Mouse (Mus musculus) thymus, postnatal 4 days (tissue): ENCODE measurements around the gene Kcnk2.

Source experiments
- DNase-seq: peaks from one replicate; pipeline ENCODE4 v3.0.0; 2021

The Kcnk2 gene

DNA sequence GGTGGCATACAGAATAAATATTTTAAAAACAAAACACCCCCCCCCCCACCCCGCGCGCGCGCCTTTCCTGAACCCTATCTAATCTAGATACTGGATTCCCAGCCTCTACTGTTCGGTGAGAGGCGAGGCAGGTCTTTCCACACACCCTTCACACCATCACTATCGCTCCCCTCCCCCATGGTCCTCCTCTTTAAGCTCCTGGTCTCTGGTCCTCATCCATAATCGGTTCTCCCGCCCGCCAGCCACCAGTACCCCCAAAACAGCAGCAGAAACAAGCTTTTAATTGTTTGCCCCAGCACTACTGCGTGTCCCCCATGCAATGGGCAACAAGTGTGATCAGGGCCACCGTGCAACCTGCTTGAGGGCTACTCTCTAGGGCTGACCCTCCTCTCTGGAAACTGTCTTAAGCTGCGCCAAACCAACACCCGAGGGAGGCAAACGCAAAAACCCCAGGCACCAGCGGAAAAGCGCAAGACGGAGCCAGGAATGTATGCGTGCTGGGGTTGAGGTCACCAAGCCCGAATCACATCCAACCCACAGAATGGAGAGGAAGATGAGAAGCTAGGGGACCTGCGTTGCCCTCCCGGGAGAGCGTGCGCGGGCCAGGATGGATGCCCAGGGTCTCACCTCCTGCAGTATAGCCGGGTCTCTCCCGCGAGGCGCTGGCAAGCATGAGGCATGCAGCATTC is 59.5 kb downstream of the Kcnk2 start:
- no peak for DNase-seq

DNA sequence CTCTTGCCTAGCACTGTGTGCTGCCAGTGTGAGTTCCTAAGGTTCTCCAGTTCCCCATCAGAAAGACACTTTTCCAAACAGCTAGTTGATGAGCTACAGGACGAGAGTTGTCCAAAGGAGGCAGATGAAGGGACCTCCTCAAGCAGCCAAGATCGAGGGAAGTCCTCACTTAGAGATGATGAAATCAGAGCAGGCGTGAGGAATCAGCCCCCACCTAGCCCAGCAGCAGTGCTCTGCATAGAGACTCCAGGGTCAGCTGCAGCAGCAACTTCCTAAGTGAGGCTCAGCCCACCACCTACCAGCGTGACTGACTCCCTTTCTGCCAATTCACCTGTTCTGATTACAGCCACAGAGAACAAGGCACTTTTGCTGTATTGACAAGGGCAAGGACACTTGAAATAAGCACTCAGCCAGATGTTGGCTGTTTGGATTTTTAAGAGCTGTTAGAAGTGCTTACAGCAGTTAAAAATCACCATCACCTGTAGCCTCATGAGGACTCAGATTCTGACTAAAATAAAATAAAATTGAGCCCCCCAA is 60.6 kb downstream of the Kcnk2 start:
- no peak for DNase-seq

DNA sequence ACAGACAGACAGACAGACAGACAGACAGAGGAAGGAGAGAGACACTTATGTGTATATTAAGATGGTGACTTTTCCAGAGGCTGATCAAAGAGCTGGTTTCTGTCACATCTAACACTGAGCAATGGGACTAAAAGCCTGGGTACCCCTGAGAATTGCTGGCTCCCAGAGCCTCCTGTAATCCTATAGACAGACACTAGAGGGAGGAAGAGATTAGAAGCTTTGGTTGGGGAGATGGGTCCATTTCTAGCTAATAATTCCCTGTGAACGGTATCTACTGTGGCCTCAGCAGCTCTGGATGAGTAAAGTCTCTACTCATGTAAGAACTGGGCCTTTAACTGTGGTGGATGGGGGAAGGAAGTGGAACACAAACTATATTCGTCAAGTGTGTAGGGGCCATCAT is 86.2 kb downstream of the Kcnk2 start:
- no peak for DNase-seq

DNA sequence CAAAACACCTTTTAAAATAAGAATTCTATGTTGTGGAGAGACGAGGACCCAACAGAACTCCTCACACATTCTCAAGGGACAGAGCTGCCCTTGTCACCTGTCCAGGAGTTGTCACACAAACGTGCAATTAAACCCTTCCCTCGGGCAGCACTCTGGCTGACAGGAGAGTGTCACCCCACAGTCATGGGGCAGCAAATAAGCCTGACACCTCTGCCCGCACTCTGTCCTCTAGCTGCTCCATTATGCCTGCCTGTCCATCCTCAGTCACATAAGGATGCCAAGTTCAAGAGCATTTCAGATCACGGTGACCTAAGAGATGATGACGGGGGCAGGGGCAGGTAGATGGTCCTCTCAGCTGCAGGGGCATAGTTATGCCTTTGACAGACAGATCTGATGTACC is 87.6 kb downstream of the Kcnk2 start:
- no peak for DNase-seq

DNA sequence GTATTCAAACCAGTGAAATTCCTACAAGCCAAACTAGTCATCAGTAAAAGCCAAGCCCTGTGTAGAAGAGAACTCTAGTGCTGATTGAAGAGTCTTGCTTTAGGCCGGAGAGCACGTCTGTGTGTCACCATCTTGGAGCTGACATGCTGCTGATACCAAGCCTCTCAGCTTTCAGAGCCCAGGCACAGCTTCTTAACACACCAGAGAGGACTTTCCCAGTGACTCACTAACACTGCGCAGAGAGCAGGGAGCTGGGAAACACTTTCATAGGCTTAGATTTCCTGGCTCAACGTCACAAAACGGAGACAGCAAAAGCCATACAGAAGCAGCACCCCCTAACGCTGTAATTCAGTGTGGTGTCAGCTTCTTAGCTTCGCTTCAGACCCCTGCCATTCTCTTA is 88.3 kb downstream of the Kcnk2 start:
- no peak for DNase-seq

DNA sequence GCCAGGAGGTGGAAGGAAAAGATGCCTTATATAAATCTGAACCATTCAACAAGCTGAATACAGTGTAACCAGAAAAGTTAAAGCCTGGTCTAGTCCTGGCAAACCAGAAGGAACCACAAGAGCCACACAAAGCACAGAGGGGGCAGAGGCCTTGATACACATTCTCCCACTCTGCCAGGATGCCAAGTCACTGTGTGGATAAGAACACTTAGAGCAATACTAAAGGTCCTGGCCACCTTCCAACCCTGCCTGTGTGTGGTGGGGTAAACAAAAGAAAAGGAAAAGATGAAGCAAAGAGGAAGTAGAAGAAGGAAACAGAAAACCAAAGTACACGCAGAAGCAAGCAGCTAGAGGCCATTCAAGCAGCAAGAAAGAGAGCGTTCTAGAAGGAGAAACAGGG is 91.9 kb downstream of the Kcnk2 start:
- no peak for DNase-seq

DNA sequence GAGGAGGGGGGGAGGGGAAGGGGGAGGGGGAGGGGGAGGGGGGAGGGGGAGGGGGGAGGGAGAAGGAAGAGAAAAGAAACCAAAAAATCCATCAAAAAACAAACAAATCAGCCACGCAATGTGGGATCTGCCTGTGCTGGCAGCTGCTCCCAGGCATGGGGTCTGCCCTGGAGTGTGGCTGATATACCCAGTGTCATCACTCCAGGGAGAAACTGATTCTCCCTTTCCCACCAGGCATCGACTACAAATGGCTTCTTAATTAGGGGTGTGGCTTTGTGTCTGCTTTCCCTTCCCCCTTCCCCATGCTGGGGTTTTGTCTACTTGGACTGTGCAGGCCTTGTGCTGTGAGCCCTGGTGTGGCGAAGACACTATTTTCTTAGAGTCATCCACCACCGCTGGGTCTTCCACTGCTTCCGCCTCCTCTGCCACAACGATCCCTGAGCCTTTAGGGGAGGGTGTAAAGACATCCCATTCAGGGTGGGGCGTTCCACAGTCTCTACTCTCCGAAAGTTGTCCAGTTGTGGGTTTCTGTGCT is 97.0 kb downstream of the Kcnk2 start:
- DNase-seq, result no peak

DNA sequence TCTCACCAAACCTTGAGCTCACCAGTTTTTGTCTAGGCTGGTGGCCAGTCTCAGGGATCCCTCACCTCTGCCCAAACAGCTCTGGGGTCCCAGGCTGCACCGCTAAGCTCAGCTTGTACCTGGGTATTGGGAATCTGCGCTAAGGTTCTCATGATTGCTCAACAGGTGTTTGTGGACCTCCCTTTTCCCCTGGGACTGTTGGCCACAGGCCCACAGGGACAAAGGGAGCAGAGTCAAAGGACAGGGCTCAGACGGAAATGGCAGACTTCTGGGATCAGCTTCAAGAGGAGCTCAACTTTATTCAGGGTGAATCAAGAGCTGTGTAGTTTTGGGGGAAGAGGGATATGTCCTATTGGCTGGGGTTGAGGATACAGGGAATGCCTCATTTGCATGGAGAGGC is 99.1 kb downstream of the Kcnk2 start:
- DNase-seq, result no peak

DNA sequence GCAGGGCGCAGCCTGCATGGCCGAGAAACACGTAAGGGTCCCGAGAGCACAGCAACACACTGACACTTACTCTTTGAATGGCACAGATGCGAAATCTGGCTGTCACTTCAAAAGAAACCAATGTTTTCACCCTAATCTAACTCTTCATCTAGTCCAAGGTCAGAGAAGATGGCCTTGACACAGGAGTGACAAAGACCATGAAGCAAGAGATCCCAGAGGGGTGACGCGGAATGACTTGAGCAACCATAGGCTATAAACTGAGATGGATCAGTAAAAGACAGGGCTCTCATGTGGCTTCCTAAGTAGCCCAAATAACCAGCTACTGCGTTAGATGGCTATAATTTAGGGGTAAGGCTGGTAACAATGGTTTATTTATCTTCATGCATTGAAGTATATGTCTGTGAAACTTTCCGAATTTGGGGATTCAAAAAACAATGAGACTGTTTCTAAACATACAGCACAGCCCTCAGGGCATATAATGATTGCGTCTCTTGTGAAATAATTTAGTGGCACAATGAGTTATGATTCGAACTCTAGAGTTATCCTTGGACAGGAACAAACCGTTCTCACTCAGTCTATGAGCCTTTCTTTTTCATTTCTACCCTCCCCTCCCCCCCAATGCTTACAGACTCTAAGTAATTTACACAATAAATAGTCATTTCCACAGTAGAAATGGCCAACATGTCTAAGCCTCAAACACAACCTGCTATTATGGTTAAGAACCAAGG is 108.2 kb downstream of the Kcnk2 start:
- no peak for DNase-seq

DNA sequence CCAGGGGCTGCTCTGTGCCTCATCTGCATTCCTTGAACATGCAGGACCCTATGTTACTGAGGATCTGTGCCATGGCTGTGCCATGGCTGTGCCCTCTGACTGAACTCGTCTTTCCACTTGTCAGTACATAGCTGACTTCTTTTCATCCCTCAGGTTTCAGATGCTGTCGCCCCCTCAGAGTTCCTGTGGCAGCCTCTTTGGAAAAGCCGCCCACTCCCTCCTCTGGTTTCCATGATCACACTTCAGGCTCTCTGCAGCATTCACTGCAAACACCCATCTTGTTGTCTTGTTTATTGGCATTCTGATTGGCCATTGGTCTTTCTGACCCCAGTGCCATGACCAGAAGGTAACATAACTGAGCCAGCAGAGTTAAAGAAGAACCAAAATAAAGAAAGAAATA is 111.2 kb downstream of the Kcnk2 start:
- DNase-seq, result no peak

DNA sequence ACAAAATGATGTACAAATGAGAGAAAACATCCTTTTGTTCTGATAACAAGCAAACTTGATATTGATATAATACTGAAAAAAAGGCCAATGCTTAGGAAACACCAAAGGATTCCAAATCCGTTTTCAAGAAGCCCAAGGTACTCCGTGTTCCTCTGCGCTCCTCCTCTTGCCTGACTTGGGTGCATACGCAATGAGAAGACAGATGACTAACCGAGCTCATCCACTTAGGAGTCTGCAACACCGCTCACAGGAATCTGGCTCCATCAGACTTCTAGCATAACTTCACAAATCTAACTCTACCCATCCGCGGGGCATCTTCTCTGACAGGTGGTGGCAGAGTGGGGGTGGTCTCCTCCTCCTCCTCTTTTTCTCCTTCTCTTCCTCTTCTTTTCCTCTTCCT is 113.1 kb downstream of the Kcnk2 start:
- DNase-seq, result no peak

DNA sequence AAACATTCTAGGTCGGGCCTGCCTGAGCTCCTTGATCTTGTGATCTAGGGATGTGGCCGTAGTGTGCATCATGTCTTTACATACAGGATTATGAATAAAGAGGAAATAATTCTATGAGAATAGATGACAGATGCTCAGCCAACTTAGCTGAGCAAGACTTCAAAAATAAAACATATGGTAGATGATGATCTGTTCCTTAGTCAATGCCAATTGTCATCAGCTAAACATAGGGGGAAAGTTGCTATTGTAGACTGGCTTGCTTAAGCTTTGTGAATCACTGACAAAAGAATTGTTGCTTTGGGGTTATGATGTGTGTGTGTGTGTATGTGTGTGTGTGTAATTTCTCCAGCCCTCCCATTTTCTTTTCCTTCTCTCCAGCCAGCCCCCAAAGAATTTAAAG is 129.8 kb downstream of the Kcnk2 start:
- DNase-seq, result no peak

DNA sequence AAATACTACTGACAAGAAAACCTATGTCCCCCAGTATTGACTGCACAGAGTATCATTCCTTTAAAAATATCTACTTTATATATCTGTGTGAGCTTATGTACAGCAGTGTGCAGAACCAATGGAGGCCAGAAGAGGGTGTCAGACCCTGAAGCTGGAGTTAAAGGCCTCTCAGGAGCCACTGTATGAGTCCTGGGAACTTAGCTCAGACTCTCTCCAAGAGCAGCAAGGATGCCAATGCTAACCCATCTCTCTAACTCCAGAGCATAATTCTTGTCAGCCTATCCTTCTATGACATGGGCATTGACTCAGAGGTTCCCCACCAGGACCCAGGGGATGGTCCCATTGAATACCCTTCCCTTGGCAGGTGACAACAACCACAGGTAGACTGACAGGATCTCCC is 148.4 kb downstream of the Kcnk2 start:
- no peak for DNase-seq

DNA sequence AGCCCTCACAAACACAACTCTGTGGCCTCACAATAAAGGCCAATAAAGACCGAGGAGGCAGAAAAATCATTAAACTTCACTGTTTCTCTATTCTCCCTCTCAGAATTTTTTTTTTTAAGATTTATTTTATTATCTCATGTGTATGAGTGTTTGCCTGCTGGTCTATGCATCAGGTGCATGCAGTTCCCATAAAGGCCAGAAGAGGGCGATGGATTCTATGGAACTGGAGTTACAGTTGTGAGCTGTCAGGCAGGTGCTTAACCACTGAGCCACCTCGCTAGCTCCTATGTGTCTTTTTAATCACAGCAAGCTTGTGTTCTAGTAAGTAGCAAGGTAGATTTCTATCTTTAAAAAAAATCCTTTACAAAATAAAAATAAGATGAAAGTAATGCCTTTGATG is 148.9 kb downstream of the Kcnk2 start:
- peak; percentile 62 for DNase-seq

DNA sequence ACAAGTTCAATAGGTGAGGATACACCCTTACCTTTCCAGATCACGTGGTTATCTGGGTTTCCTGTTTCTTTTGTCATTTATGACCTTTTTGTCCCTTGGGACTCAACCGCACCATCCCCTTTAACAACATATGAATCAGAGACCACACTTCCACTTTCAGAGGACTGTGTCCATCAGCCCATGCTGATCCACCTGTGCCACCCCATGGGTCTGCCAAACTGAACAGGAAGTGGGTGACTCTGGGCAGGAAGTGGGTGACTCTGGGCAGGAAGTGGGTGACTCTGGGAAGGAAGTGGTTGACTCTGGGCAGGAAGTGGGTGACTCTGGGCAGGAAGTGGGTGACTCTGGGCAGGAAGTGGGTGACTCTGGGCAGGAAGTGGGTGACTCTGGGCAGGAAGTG is 158.9 kb downstream of the Kcnk2 start:
- DNase-seq, result peak; percentile 12

DNA sequence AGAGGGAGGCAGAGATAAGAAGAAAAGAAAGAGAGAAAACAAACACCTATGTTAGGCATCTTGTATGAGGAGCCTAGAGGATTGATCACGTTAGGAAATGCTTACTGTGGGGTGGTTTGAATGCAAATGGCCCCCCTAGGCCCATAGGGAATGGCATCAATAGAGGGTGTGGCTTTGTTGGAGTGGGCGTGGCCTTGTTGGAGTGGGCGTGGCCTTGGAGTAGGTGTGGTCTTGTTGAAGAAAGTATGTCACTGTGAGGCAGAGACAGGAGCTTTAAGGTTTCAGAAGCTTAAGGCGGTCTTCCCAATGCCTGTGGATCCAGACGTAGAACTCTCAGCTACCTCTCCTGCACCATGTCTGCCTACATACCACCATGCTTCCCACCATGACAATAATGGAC is 166.8 kb downstream of the Kcnk2 start:
- no peak for DNase-seq

DNA sequence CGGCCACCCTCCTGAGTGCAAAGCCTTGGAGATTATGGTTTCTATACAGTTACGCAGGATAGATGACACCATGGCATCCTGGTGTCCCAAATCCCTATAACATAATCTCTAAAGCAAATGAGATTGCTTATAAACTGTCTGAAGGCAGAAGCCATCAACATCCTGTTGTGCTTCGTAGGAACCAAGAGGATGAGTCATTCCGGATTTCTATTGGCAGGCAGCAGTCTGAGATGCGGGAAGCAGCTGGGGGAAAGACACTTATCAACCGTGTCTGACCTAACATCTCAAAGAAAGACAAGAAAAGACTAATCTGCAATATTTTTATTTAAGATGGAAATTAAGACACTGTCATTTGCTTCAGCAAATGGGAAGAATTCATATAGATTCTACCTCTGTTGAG is 169.2 kb downstream of the Kcnk2 start:
- DNase-seq, result no peak

DNA sequence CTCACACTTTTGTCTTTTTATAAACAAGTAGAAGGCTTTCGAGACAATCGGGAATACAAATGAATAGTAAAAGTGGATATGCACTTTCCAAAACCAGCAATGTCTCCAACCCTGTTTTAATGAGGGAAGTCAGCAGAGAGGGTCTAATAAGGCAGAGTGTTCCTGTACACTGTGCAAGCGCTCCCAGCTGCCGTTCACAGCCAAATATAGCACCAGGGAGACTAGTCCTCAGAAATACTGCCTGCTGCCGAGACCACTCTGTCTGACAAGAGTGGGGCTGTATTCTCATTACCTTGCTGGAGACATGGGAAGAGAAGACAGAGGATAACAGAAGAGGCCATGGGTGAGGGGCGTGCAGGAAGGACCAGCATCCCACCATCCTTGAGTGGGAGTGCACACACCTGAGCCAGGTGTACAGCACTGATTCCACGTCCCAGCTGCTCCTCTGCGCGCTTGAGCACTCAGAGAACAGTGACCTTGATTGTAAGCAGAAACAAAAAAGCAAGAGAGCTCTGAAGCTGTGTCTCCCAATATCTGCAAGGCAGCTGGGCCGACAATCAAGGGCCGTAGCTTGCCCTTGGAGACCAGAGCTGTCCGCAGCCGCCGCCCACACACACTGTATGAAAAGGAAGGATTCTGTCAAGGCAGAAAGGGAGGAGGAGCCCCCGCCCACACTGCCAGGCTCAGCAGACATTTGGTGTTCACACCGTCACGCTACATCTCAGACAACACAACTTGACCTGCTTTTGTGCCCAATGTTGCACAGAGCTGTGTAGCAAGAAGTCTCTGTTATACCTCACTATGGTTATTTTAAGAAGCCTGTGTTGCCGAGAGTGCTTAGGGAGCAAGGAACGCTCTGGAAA is 173.6 kb downstream of the Kcnk2 start:
- no peak for DNase-seq

DNA sequence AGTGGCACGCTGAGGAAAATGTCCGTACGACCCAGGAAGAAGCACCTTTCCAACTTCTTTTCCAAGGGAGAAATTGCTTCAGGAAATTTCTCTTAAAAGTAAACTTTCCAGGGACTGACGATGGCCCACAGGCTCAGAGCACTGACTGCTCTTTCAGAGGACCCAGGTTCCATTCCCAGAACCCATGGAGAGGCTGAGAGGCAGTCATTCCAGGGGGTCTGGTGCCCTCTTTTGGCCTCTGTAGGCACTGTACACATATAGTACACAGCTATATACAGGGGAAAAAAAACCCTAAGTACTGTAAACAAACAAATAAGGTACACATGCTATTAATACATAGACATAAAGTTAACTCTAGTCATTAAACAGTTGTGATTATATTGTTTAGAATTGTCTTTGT is 174.6 kb downstream of the Kcnk2 start:
- no peak for DNase-seq

DNA sequence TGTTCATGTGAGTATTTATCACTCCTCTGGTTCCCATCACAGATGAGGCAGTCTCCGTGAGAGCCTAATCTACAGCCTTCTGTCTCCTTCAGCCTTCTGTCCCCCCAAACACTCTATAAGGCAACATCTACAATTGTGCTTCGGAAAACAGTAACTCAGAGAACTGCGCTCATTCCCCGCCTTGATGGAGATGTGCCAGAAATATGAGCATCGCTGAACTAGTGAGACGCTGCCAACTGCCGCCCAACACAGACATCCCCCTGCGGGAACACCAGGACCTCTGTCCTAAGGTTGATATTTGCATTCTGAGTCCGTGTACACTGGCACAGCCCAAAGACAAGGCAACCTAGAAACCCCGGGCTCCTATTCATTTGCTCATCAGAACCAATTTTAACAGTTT is 183.0 kb downstream of the Kcnk2 start:
- no peak for DNase-seq

DNA sequence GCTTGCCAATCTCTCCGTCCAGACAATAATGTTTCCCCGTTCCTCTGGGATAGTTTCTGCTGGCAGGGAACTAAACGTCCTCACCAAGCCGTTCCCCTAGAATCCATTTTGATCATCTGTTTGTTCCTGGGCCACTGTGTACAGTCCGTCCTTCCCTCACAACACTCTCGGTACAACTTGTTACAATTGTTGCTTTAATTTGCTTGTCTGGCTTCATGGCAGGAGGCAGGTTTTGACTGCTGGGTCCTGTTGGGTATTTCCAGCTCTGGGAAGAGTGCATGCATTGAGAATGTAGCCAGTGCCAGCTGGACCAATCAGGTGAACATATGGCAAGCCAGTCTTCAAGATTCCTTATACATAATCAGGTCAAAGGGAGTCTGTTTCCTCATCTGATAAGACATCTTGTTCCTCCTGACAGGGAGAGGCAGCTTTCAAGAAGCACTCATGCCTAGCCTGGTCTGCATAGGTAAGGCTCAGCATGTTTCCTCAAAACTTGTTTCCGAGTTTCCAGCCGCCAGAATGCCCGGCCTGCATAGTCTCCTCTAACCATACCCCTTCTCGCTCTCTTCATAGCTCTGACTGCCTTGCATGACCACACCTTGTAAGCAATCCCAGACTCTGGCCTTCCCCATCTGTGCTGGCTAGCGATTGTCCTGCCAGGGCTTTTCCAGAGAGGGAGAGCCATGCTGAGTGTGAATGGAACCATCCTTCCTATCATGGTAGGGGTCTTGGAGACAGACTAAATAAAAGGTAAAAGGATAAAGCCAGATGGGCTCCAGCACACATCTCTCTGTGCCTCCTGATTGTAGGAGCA is 184.1 kb downstream of the Kcnk2 start:
- no peak for DNase-seq

DNA sequence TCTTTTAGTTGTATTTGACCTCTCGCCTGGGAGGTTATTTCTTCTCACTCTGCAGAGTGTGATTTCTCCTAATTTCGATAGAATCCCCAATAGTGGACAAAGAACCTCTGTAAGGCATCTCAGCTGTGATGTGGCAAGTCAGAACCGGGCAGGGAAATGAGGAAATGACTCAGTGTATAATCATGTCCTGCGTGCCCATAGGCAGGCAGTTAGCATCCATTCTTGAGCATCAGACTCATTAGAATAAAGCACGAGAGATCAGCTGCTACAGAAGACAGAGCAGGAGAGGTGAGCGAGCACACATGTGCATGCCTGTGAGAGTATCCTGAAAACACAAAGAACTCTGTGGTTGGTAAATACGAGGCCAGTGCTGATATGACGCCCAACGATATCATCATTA is 186.9 kb downstream of the Kcnk2 start:
- no peak for DNase-seq

DNA sequence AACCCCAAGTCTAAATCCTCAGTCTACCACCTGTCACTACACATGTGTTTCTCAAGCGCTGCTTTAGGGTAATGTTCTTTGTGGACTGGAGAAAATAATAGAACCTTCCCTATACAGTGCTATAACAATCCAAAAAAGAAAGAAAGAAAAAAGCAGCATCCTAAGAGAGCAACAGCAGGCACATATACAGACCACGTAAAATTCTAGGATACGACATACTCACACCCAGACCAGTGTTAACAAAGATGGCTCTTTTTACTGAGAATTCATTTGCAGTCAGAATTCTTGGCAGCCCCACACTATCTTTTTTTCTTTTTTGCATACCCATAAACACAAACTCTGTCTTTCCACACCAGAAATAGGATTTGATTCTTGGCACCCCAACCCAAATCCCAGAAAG is 187.6 kb downstream of the Kcnk2 start:
- no peak for DNase-seq
